Mouse (Mus musculus) ES-Bruce4 (cell line): ENCODE results near the gene Itgb8.

Source experiments
- CTCF ChIP-seq: IDR thresholded peaks from one replicate; pipeline ENCODE4 v1.8.1; 2011; ENCODE audit warnings: low read depth, low read length
- EP300 ChIP-seq: IDR thresholded peaks from 2 replicates; pipeline ENCODE4 v1.6.1; 2011; ENCODE audit warnings: low read depth, low read length; ENCODE audit not compliant: insufficient read depth
- POLR2A ChIP-seq: IDR thresholded peaks from one replicate; pipeline ENCODE4 v1.8.1; 2011; ENCODE audit warnings: low read length; ENCODE audit not compliant: insufficient read depth

DNA sequence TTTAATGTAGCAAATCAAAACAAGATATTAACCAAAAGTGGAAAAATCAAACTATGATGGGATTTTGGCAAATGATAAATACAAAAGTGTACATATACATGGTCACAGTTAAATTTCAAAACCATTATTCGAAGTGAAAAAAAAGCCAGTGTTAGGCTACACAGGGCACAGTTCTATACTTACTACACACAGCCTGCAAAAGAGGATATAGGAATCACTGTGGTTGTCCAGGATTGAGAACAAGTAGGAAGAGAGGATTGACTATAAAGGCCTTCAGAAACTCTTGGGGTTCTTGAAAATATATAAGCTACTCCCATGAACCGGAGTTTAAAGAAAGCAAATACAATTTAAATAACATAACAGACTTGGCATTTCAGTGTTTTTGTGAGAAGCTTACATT lies 87.6 kb downstream of the Itgb8 start:
- TF ChIP-seq CTCF (no peak), POLR2A (no peak), EP300 (no peak)
